Mouse (Mus musculus) MEL (cell line): ENCODE measurements around the gene Rfx7.
A peak's percentile ranks its signal among the peaks of the same experiment; 100 is the strongest.

ENCODE experiments used
- CTCF ChIP-seq, 3 experiments: IDR thresholded peaks in 2 of 3; conservative IDR thresholded peaks in 1 of 3; 2 replicates each; pipeline ENCODE4 v1.5.1; 2011 to 2012; ENCODE audit warnings: low read length in 3 of 3, low read depth in 2 of 3, mild to moderate bottlenecking in 2 of 3, improper control_type of control experiment in 1 of 3, inconsistent platforms in 1 of 3, mixed read lengths in 1 of 3, moderate library complexity in 1 of 3; ENCODE audit not compliant: control insufficient read depth in 1 of 3, insufficient read depth in 1 of 3, poor library complexity in 1 of 3, severe bottlenecking in 1 of 3
- GATA1 ChIP-seq: IDR thresholded peaks from 2 replicates; pipeline ENCODE4 v1.6.1; 2011; ENCODE audit warnings: low read depth, low read length, improper control_type of control experiment
- RCOR1 ChIP-seq: IDR thresholded peaks from 2 replicates; pipeline ENCODE4 v1.6.1; 2012; ENCODE audit warnings: low read depth, mild to moderate bottlenecking, inconsistent platforms, low read length, improper control_type of control experiment
- ZMIZ1 ChIP-seq: IDR thresholded peaks from 2 replicates; pipeline ENCODE4 v1.6.1; 2012; ENCODE audit warnings: low read depth, mild to moderate bottlenecking, inconsistent platforms, low read length, improper control_type of control experiment, moderate library complexity

- no peak for TF ChIP-seq ZMIZ1
- peak; percentile 49 to 77 (median 58); a peak in 5 of 6 replicates for TF ChIP-seq CTCF (IDR thresholded peaks at IDR 0.05 in 2 of 3, conservative IDR thresholded peaks at IDR 0.05 in 1 of 3; ENCODE audit: control insufficient read depth in 1 of 3, insufficient read depth in 1 of 3, low read depth in 2 of 3, low read length in 3 of 3, poor library complexity in 1 of 3, severe bottlenecking in 1 of 3)
- no peak for TF ChIP-seq GATA1
- TF ChIP-seq RCOR1 = no peak
Measured at GRCm38 (mm10) chr9:72654593-72655242, 122.7 kb downstream of the Rfx7 start.
